Mouse (Mus musculus): ENCODE data around the gene Scgb2b2. TPM values are rescaled to one million over a fixed set of nuclear protein-coding genes. Genes with fewer than 3 reads are reported as not detected.

Gene Scgb2b2
- not detected in 2 replicates for polyA plus RNA-seq (2021; fragmentation: Nextera tagmentation)
- long read RNA-seq, experiment 1: 0 reads
- long read RNA-seq, experiment 2: 0 reads

DNA sequence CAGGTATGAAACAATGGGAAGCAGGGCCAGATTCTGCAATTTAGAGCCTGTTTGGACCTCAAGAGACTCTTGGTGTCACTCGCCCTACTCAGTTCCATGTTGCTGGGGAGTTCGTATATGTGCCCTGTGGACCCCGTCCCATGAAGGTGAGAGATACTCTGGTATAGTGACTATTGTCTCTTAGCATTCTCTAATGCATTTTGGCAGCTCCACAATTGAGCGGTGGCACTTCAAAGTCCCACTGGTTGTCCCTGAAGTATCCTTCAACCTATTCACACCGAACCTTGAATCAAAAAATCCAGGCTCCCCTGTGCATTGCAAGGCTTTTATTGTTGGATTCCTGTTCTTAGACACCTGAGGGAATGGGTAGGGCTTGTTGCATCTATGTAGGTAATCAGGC is at the start of gene Scgb2b2:
Gene Scgb2b2, plus strand, starts transcription at position 301 of the 400 bp plus-strand sequence.

DNA sequence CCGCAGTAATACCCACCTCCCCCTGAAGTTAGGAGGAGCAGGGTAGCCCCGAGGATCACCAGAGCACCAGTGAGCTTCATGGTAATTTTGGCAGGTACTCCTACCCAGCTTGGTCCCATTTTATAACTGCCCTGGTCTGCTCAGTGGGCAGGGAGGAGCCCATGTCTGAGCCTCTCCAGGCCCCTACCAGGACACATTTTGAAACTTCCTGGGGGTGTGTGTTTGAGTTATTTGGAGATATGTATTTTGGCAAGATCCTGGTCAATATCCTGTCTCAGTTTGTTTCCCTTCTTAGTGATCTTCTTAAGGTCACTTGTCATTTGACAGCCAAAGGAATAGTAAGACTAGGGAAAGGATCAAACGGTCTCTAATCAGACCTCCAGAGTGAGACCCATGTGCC is 1.4 kb downstream of the Scgb2b2 start, which contains the start of gene Scgb1b2:
Gene Scgb1b2, minus strand, starts transcription at position 101 of the 400 bp plus-strand sequence.

Other genes starting within 250 kb of the Scgb2b2 start
- 10.3 and 15.4 TPM in 2 replicates for gene Fxyd5, start 248.0 kb upstream of the Scgb2b2 start, polyA plus RNA-seq (2021; fragmentation: Nextera tagmentation)
- gene Fxyd7, start 239.0 kb upstream of the Scgb2b2 start, polyA plus RNA-seq (2021; fragmentation: Nextera tagmentation): 175 and 204 TPM in 2 replicates
- 223 and 537 TPM in 2 replicates for gene Fxyd1, start 233.3 kb upstream of the Scgb2b2 start, polyA plus RNA-seq (2021; fragmentation: Nextera tagmentation)
- 6.2 and 7.4 TPM in 2 replicates for gene Lgi4, start 231.2 kb upstream of the Scgb2b2 start, polyA plus RNA-seq (2021; fragmentation: Nextera tagmentation)
- 0.97 and 1.5 TPM in 2 replicates for gene Fxyd3, start 213.8 kb upstream of the Scgb2b2 start, polyA plus RNA-seq (2021; fragmentation: Nextera tagmentation)
- gene Hpn, start 175.2 kb upstream of the Scgb2b2 start, polyA plus RNA-seq (2021; fragmentation: Nextera tagmentation): 0.44 and 0.48 TPM in 2 replicates
- 62.7 and 80.2 TPM in 2 replicates for gene Scn1b, start 163.5 kb upstream of the Scgb2b2 start, polyA plus RNA-seq (2021; fragmentation: Nextera tagmentation)
- 48.8 and 55.0 TPM in 2 replicates for gene Gramd1a, start 134.6 kb upstream of the Scgb2b2 start, polyA plus RNA-seq (2021; fragmentation: Nextera tagmentation)
- gene Scgb1b2, start 1.3 kb downstream of the Scgb2b2 start, polyA plus RNA-seq (2021; fragmentation: Nextera tagmentation): not detected in 2 replicates
- not detected in 2 replicates for gene Scgb2b3, start 71.6 kb downstream of the Scgb2b2 start, polyA plus RNA-seq (2021; fragmentation: Nextera tagmentation)
- not detected in 2 replicates for gene Scgb1b3, start 85.1 kb downstream of the Scgb2b2 start, polyA plus RNA-seq (2021; fragmentation: Nextera tagmentation)

All from layer of hippocampus, adult 6 months (tissue).